Mouse (Mus musculus) MEL (cell line): ENCODE data around the gene H2afv. TPM values are rescaled to one million over a fixed set of nuclear protein-coding genes. Genes with fewer than 3 reads are reported as not detected.

Experiments used
- DNase-seq: peaks from one replicate; pipeline ENCODE4 v3.0.0; 2011; ENCODE audit warnings: low read depth, low spot score
- H3K27ac ChIP-seq: 2 replicates; pipeline ENCODE4 v1.5.1; 2012; ENCODE audit warnings: low read depth, mild to moderate bottlenecking, control low read depth, low read length, moderate library complexity; ENCODE audit not compliant: control insufficient read depth
- H3K27me3 ChIP-seq, 2 experiments: fragments of 150-350 bp in 1 of 2; sonication (generic) in 1 of 2; 2 replicates each; pipeline ENCODE4 v1.6.1; 2012; ENCODE audit warnings: low read length in 2 of 2, mild to moderate bottlenecking in 2 of 2, improper control_type of control experiment in 1 of 2, moderate library complexity in 1 of 2; ENCODE audit not compliant: insufficient read depth in 2 of 2, control insufficient read depth in 1 of 2
- H3K36me3 ChIP-seq, 2 experiments: 2 replicates each; pipeline ENCODE4 v1.6.1; 2012 to 2014; ENCODE audit warnings: low read length in 2 of 2, improper control_type of control experiment in 1 of 2, inconsistent platforms in 1 of 2, mild to moderate bottlenecking in 1 of 2; ENCODE audit not compliant: insufficient read depth in 2 of 2, control insufficient read depth in 1 of 2
- H3K4me1 ChIP-seq, 2 experiments: fragments of 150-350 bp in 1 of 2; sonication (generic) in 1 of 2; 2 replicates each; pipeline ENCODE4 v1.6.1; 2012; ENCODE audit warnings: low read length in 2 of 2, improper control_type of control experiment in 1 of 2, mild to moderate bottlenecking in 1 of 2; ENCODE audit not compliant: insufficient read depth in 2 of 2, control insufficient read depth in 1 of 2
- H3K4me3 ChIP-seq, 2 experiments: fragments of 150-350 bp in 1 of 2; sonication (generic) in 1 of 2; 2 replicates each; pipeline ENCODE4 v1.5.1; 2012; ENCODE audit warnings: low read depth in 2 of 2, low read length in 2 of 2, mild to moderate bottlenecking in 2 of 2, moderate library complexity in 2 of 2, control low read depth in 1 of 2, improper control_type of control experiment in 1 of 2; ENCODE audit not compliant: control insufficient read depth in 1 of 2, insufficient read depth in 1 of 2
- H3K79me2 ChIP-seq: 2 replicates; pipeline ENCODE4 v1.6.1; 2012; ENCODE audit warnings: mild to moderate bottlenecking, low read length, moderate library complexity; ENCODE audit not compliant: control insufficient read depth, poor library complexity, insufficient read depth
- H3K9ac ChIP-seq: 2 replicates; pipeline ENCODE4 v1.6.1; 2012; ENCODE audit warnings: low read depth, mild to moderate bottlenecking, control low read depth, low read length, moderate library complexity; ENCODE audit not compliant: control insufficient read depth, poor library complexity, severe bottlenecking
- H3K9me3 ChIP-seq: fragments of 150-350 bp; sonication (generic); replicated peaks from 2 replicates; pipeline ENCODE4 v1.6.1; 2012; ENCODE audit warnings: mild to moderate bottlenecking, low read length, improper control_type of control experiment, moderate library complexity; ENCODE audit not compliant: insufficient read depth
- CHD2 ChIP-seq: IDR thresholded peaks from 2 replicates; pipeline ENCODE4 v1.6.1; 2011; ENCODE audit warnings: low read length, improper control_type of control experiment
- CTCF ChIP-seq, 3 experiments: IDR thresholded peaks in 2 of 3; conservative IDR thresholded peaks in 1 of 3; 2 replicates each; pipeline ENCODE4 v1.5.1; 2011 to 2012; ENCODE audit warnings: low read length in 3 of 3, low read depth in 2 of 3, mild to moderate bottlenecking in 2 of 3, improper control_type of control experiment in 1 of 3, inconsistent platforms in 1 of 3, mixed read lengths in 1 of 3, moderate library complexity in 1 of 3; ENCODE audit not compliant: control insufficient read depth in 1 of 3, insufficient read depth in 1 of 3, poor library complexity in 1 of 3, severe bottlenecking in 1 of 3
- E2F4 ChIP-seq: IDR thresholded peaks from 2 replicates; pipeline ENCODE4 v1.6.1; 2011; ENCODE audit warnings: low read depth, low read length, improper control_type of control experiment, borderline replicate concordance
- ELF1 ChIP-seq: IDR thresholded peaks from 2 replicates; pipeline ENCODE4 v1.6.1; 2014; ENCODE audit warnings: low read depth, mild to moderate bottlenecking, inconsistent platforms, low read length, improper control_type of control experiment, moderate library complexity
- EP300 ChIP-seq, 2 experiments: IDR thresholded peaks; 2 replicates each; pipeline ENCODE4 v1.6.1; 2011; ENCODE audit warnings: improper control_type of control experiment in 2 of 2, low read length in 2 of 2, low read depth in 1 of 2, mild to moderate bottlenecking in 1 of 2
- ETS1 ChIP-seq: IDR thresholded peaks from 2 replicates; pipeline ENCODE4 v1.6.1; 2012; ENCODE audit warnings: low read depth, mild to moderate bottlenecking, inconsistent platforms, low read length, improper control_type of control experiment, moderate library complexity
- GABPA ChIP-seq: IDR thresholded peaks from 2 replicates; pipeline ENCODE4 v1.6.1; 2012; ENCODE audit warnings: low read depth, mild to moderate bottlenecking, inconsistent platforms, low read length, improper control_type of control experiment, moderate library complexity
- GATA1 ChIP-seq: IDR thresholded peaks from 2 replicates; pipeline ENCODE4 v1.6.1; 2011; ENCODE audit warnings: low read depth, low read length, improper control_type of control experiment
- HCFC1 ChIP-seq: IDR thresholded peaks from 2 replicates; pipeline ENCODE4 v1.6.1; 2012; ENCODE audit warnings: low read depth, mild to moderate bottlenecking, inconsistent platforms, low read length, improper control_type of control experiment, moderate library complexity
- JUND ChIP-seq: IDR thresholded peaks from 2 replicates; pipeline ENCODE4 v1.6.1; 2011; ENCODE audit warnings: low read depth, mild to moderate bottlenecking, improper control_type of control experiment, low read length
- KAT2A ChIP-seq: conservative IDR thresholded peaks from 2 replicates; pipeline ENCODE4 v1.6.1; 2012; ENCODE audit warnings: low read depth, low read length, improper control_type of control experiment, inconsistent platforms
- MAFK ChIP-seq: IDR thresholded peaks from 2 replicates; pipeline ENCODE4 v1.6.1; 2011; ENCODE audit warnings: low read depth, mild to moderate bottlenecking, low read length, improper control_type of control experiment, borderline replicate concordance
- MAX ChIP-seq: IDR thresholded peaks from 2 replicates; pipeline ENCODE4 v1.6.1; 2011; ENCODE audit warnings: low read length, improper control_type of control experiment
- MAZ ChIP-seq: IDR thresholded peaks from 2 replicates; pipeline ENCODE4 v1.6.1; 2012; ENCODE audit warnings: low read depth, mild to moderate bottlenecking, inconsistent platforms, low read length, improper control_type of control experiment
- MEF2A ChIP-seq: IDR thresholded peaks from 2 replicates; pipeline ENCODE4 v1.6.1; 2014; ENCODE audit warnings: low read depth, mild to moderate bottlenecking, inconsistent platforms, low read length, improper control_type of control experiment; ENCODE audit not compliant: poor library complexity, insufficient replicate concordance, severe bottlenecking; ENCODE audit errors: extremely low read depth
- MXI1 ChIP-seq: IDR thresholded peaks from 2 replicates; pipeline ENCODE4 v1.6.1; 2011; ENCODE audit warnings: mild to moderate bottlenecking, low read depth, low read length, improper control_type of control experiment
- MYB ChIP-seq: IDR thresholded peaks from 2 replicates; pipeline ENCODE4 v1.6.1; 2011; ENCODE audit warnings: mild to moderate bottlenecking, low read depth, low read length, improper control_type of control experiment
- MYC ChIP-seq: IDR thresholded peaks from 2 replicates; pipeline ENCODE4 v1.6.1; 2011; ENCODE audit warnings: low read depth, mild to moderate bottlenecking, low read length, improper control_type of control experiment, moderate library complexity
- NELFE ChIP-seq: IDR thresholded peaks from 2 replicates; pipeline ENCODE4 v1.6.1; 2011; ENCODE audit warnings: low read depth, low read length, improper control_type of control experiment
- NRF1 ChIP-seq: IDR thresholded peaks from 2 replicates; pipeline ENCODE4 v1.6.1; 2014; ENCODE audit warnings: low read depth, mild to moderate bottlenecking, inconsistent platforms, low read length, improper control_type of control experiment, moderate library complexity; ENCODE audit not compliant: poor library complexity, insufficient read depth, severe bottlenecking
- POLR2A ChIP-seq, 2 experiments: IDR thresholded peaks; 2 replicates each; pipeline ENCODE4 v1.6.1; 2011 to 2012; ENCODE audit warnings: low read length in 2 of 2, mild to moderate bottlenecking in 2 of 2, control low read depth in 1 of 2, improper control_type of control experiment in 1 of 2, low read depth in 1 of 2, moderate library complexity in 1 of 2; ENCODE audit not compliant: control insufficient read depth in 1 of 2, insufficient read depth in 1 of 2, poor library complexity in 1 of 2
- POLR2AphosphoS2 ChIP-seq: IDR thresholded peaks from 2 replicates; pipeline ENCODE4 v1.6.1; 2011; ENCODE audit warnings: low read length, improper control_type of control experiment
- RAD21 ChIP-seq: IDR thresholded peaks from 2 replicates; pipeline ENCODE4 v1.6.1; 2011; ENCODE audit warnings: mild to moderate bottlenecking, low read depth, low read length, improper control_type of control experiment
- RCOR1 ChIP-seq: IDR thresholded peaks from 2 replicates; pipeline ENCODE4 v1.6.1; 2012; ENCODE audit warnings: low read depth, mild to moderate bottlenecking, inconsistent platforms, low read length, improper control_type of control experiment
- SIN3A ChIP-seq: IDR thresholded peaks from 2 replicates; pipeline ENCODE4 v1.6.1; 2012; ENCODE audit warnings: low read length, improper control_type of control experiment, inconsistent platforms
- SMC3 ChIP-seq: IDR thresholded peaks from 2 replicates; pipeline ENCODE4 v1.6.1; 2011; ENCODE audit warnings: low read depth, low read length, improper control_type of control experiment
- TBP ChIP-seq: IDR thresholded peaks from 2 replicates; pipeline ENCODE4 v1.8.0; 2011; ENCODE audit warnings: low read depth, low read length, improper control_type of control experiment
- TCF12 ChIP-seq: IDR thresholded peaks from 2 replicates; pipeline ENCODE4 v1.6.1; 2014; ENCODE audit warnings: low read depth, mild to moderate bottlenecking, inconsistent platforms, low read length, improper control_type of control experiment, moderate library complexity
- UBTF ChIP-seq: IDR thresholded peaks from 2 replicates; pipeline ENCODE4 v1.6.1; 2012; ENCODE audit warnings: low read depth, mild to moderate bottlenecking, inconsistent platforms, low read length, improper control_type of control experiment, moderate library complexity, borderline replicate concordance; ENCODE audit not compliant: insufficient read depth
- USF1 ChIP-seq: IDR thresholded peaks from 2 replicates; pipeline ENCODE4 v1.6.1; 2014; ENCODE audit warnings: low read depth, mild to moderate bottlenecking, inconsistent platforms, low read length, improper control_type of control experiment, moderate library complexity
- USF2 ChIP-seq, 2 experiments: IDR thresholded peaks; 2 replicates each; pipeline ENCODE4 v1.6.1; 2011 to 2012; ENCODE audit warnings: improper control_type of control experiment in 2 of 2, low read length in 2 of 2, borderline replicate concordance in 1 of 2, inconsistent platforms in 1 of 2, low read depth in 1 of 2, mild to moderate bottlenecking in 1 of 2; ENCODE audit not compliant: insufficient read depth in 1 of 2
- ZC3H11A ChIP-seq: IDR thresholded peaks from 2 replicates; pipeline ENCODE4 v1.6.1; 2012; ENCODE audit warnings: low read depth, mild to moderate bottlenecking, inconsistent platforms, low read length, improper control_type of control experiment
- ZKSCAN1 ChIP-seq: IDR thresholded peaks from 2 replicates; pipeline ENCODE4 v1.6.1; 2012; ENCODE audit warnings: low read depth, mild to moderate bottlenecking, inconsistent platforms, low read length, improper control_type of control experiment, moderate library complexity
- ZMIZ1 ChIP-seq: IDR thresholded peaks from 2 replicates; pipeline ENCODE4 v1.6.1; 2012; ENCODE audit warnings: low read depth, mild to moderate bottlenecking, inconsistent platforms, low read length, improper control_type of control experiment, moderate library complexity
- ZNF384 ChIP-seq: IDR thresholded peaks from 2 replicates; pipeline ENCODE4 v1.6.1; 2012; ENCODE audit warnings: low read depth, mild to moderate bottlenecking, inconsistent platforms, low read length, improper control_type of control experiment
- polyA plus RNA-seq, 2 experiments: library from polyadenylated mRNA; stranded (reverse) in 1 of 2; unstranded in 1 of 2; fragments of >175 nt in 1 of 2; fragments of >200 nt in 1 of 2; gene quantifications; 2 replicates each; pipeline versions ENCODE4 v1.2.1 to v1.2.4; 2012; ENCODE audit warnings: low replicate concordance in 2 of 2, low read depth in 1 of 2; ENCODE audit not compliant: insufficient read length in 2 of 2, insufficient read depth in 1 of 2, missing spikeins in 1 of 2
- total RNA-seq: library from RNA; depleted of rRNA; stranded (reverse); fragments of 300-350 nt; gene quantifications from 2 replicates; pipeline ENCODE4 v1.2.3, GENCODE M21; 2012; rRNA removed

H2afv gene
- 70.6 and 97.2 TPM in 2 replicates for total RNA-seq
- polyA plus RNA-seq, result 100 to 1,000 TPM in 1 of 2 experiments, not detected in 1; 159 TPM

GRCm38 (mm10) chr11:6444077-6444853 lies at the start of gene H2afv:
H2afv (minus strand) TSS chr11:6444443.
- peaks cover 2% of the 10 kb centered on the region for H3K79me2 ChIP-seq
- DNase-seq, result peak; percentile 100
- TF ChIP-seq MAZ (peak; percentile 88; the same call in 1 of the 2 replicates), TBP (peak; percentile 74), GABPA (no peak), SMC3 (no peak), ZNF384 (no peak), RCOR1 (no peak), MXI1 (peak; percentile 63), CTCF (IDR thresholded peaks at IDR 0.05 in 2 of 3, conservative IDR thresholded peaks at IDR 0.05 in 1 of 3; ENCODE audit: control insufficient read depth in 1 of 3, insufficient read depth in 1 of 3, low read depth in 2 of 3, low read length in 3 of 3, poor library complexity in 1 of 3, severe bottlenecking in 1 of 3) (peak in 1 of 3 experiments; percentile 3; a peak in 1 of 6 replicates), ELF1 (peak; percentile 36; the same call in 1 of the 2 replicates), EP300 (IDR thresholded peaks at IDR 0.05; ENCODE audit: low read depth in 1 of 2, low read length in 2 of 2) (no peak; a peak in 1 of 4 replicates), POLR2A (IDR thresholded peaks at IDR 0.05; ENCODE audit: control insufficient read depth in 1 of 2, insufficient read depth in 1 of 2, low read depth in 1 of 2, low read length in 2 of 2, poor library complexity in 1 of 2) (peak; percentile 27 to 80; a peak in 3 of 4 replicates), POLR2AphosphoS2 (no peak), TCF12 (no peak), USF1 (0 out of 2 replicates have a peak, but pooled peaks have one; percentile 5), MEF2A (no peak), ZKSCAN1 (no peak), MYC (no peak), ZMIZ1 (peak; percentile 67; the same call in 1 of the 2 replicates), NELFE (peak; percentile 62), ETS1 (peak; percentile 69; the same call in 1 of the 2 replicates), KAT2A (peak; percentile 47), HCFC1 (peak; percentile 80), USF2 (IDR thresholded peaks at IDR 0.05; ENCODE audit: borderline replicate concordance in 1 of 2, insufficient read depth in 1 of 2, low read depth in 1 of 2, low read length in 2 of 2) (no peak), SIN3A (peak; percentile 100), ZC3H11A (no peak), CHD2 (peak; percentile 39; the same call in 1 of the 2 replicates), MYB (peak; percentile 55; the same call in 1 of the 2 replicates), MAFK (no peak), NRF1 (no peak; the same call in 1 of the 2 replicates), MAX (peak; percentile 86), RAD21 (no peak), GATA1 (no peak), UBTF (0 out of 2 replicates have a peak, but pooled peaks have one; percentile 25), E2F4 (peak; percentile 98), JUND (no peak)

More at GRCm38 (mm10) chr11:6444077-6444853, at the start of gene H2afv:
- Histone ChIP-seq H3K27ac (peak within 1 kb of the TSS; percentile 76), H3K9me3 (no peaks in the 10 kb centered on the region), H3K4me3 (peak within 1 kb of the TSS; percentile 78 to 91), H3K36me3 (peaks cover 4 to 11% of the 10 kb centered on the region in 2 experiments), H3K27me3 (no peaks in the 10 kb centered on the region), H3K4me1 (peaks cover 5 to 7% of the 10 kb centered on the region in 2 experiments; a peak in 2 of 4 replicates), H3K9ac (peak within 1 kb of the TSS; percentile 91)
